Mouse (Mus musculus) urinary bladder, postnatal 14 days (tissue): ENCODE measurements around the gene Tep1.
A peak's percentile ranks its signal among the peaks of the same experiment; 100 is the strongest.

Source experiments
- DNase-seq: peaks from one replicate; pipeline ENCODE4 v3.0.0; 2021; ENCODE audit warnings: low spot score

The Tep1 gene

DNA sequence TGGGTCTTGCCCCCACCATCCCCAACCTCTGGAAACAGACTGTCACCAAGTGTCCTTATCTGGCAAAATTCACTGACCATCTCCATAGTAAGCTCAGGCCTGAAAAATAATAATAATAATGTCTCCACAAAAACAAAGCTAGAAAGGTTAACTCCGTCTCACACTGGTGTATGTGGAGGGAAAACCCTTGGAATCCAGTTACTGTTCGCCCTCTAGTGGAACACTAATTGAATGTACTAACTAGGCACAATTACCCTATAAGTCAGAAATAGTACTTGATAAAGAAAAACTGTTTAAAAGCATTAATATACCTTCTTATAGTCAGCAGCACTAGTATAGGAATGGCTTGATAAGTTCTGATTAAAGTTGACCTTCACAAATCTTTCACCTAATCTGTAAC lies 82.2 kb downstream of the Tep1 start:
- DNase-seq, result no peak

DNA sequence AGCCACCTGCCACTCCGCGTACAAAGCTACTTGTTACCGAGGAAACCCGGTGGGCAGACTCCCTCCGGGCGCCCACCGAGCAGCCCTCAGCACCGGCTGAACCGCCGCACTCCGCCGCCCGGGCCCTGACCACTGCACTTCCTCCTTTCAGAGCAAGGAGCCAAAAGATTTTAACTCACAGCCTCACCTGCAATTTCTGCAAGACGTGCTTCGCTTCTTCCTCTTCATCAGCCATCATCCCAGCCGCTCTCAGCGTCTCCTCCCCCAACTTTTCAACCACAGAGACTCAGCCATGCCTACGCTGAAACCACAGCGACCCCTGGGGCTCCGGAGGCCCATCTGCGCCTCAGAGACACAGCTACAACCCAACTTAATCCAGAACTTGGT lies 85.1 kb downstream of the Tep1 start, which contains the start of gene Ttc5:
Ttc5 (minus strand) TSS at position 269 of the 387 bp plus-strand sequence.
- peak; percentile 89 for DNase-seq

DNA sequence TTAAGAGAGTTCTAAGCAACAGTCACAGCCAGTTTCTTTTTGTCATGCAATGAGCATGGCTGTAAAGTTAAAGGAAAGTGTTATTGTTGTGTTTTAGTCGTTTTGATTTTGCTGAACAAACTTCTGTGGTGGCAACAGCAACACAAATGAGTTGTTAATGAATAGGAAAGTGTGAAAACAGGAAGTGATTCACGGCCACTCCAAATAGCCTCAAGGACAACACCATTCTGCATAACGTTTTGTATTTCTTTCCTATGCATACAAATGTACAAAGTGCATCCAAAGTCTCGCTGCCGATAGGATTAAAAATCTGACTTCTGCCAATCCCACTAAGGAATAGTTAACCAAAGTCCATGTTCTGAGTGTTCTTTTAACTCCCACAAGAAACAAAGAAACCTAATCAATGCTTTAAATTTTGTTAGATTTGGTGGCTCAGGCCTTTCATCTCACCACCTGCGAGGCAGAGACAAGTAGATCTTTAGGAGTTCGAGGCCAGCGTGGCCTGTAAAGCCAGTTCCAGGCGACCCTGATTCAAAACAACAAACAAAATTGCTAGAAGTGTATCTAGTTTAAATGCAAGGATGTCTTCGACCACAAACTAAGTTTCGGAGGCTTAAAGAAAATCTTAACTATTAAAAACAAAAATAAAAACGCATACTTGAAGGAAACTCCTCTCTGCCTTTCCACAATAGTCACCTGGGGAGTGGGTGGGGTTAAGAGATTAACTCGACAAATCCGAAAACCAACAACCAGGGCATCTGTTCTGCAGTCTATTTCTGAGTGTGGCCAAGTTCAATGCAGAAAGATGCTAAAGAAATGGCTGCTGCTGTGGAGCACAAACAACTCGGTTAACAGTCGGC lies 85.7 kb downstream of the Tep1 start:
- no peak for DNase-seq

DNA sequence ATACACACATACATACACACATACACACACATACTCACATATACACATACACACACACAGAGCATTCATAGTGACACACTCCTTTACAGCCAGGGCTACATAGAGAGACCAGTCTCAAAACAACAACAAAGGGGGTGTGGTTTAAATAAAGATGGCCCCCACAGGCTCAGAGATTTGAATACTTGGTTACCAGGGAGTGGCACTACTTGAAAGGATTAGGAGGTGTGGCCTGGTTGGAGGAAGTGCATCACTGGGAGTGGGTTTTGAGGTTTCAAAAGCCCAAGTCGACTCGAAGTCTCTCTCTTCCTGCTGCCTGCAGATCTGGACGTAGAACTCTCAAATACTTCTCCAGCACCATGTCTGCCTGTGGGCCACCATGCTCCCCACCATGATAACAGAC lies 88.2 kb downstream of the Tep1 start:
- no peak for DNase-seq
